Mouse (Mus musculus) liver, adult (tissue): ENCODE data around the gene Atg10.

ENCODE experiments used
- GATA4 ChIP-seq: IDR thresholded peaks from 2 replicates; pipeline ENCODE4 v1.6.1; 2014; ENCODE audit warnings: mild to moderate bottlenecking, low read length; ENCODE audit not compliant: insufficient replicate concordance

Gene Atg10

DNA sequence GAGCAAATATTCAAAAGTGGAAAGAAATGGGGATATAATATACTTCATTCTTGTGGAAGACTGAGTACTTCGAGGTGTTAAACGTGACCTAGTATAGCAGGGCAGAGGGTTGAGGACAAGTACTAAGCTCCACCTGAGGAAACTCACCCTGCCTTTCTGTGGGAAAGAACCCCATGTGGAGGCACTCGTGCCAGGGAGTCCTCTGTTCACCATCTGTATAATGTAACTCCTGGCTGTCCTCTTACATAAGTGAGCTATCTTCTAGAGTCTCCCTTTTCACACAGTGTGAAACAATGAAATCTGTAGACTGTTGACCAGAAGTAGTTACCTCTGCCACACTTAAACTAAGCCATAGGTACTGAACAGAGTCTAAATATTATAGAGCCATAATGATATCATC lies 63.2 kb downstream of the Atg10 start:
- TF ChIP-seq GATA4: no peak

DNA sequence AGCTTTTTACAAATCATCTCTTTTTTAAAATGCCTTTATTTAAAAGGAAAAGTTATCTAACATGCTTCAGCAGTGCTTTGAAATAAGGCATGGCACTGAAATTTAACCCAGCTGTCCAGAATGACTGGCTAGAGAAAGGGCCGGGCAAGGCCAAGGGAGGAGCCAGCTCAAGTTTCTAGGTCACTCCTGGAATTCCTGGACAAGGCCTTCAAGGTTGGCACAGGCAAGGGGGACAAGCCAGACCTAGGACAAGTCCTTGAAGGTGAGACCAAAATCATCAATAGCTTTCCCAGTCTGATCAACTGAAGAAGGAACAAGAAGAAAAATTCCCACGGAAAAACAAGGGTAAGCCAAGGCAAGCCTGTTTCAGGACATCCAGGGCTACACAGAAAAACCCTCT lies 63.9 kb downstream of the Atg10 start:
- no peak for TF ChIP-seq GATA4

DNA sequence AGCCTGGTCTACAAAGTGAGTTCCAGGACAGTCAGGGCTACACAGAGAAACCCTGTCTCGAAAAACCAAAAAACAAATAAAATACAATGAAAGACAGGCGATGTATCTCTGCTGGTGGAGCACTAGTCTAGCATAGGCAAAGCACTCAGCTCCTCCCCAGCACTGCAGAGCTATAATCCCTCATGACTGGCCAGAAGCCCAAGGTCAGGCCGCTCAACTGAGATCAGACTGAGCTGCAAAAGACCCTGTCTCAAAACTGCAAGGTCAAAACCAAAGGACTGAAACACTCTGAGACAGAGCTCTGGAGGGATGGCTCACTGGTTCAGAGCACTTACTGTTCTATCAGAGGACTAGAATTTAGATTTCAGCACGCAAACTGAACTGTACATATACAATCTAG lies 65.8 kb downstream of the Atg10 start:
- no peak for TF ChIP-seq GATA4

DNA sequence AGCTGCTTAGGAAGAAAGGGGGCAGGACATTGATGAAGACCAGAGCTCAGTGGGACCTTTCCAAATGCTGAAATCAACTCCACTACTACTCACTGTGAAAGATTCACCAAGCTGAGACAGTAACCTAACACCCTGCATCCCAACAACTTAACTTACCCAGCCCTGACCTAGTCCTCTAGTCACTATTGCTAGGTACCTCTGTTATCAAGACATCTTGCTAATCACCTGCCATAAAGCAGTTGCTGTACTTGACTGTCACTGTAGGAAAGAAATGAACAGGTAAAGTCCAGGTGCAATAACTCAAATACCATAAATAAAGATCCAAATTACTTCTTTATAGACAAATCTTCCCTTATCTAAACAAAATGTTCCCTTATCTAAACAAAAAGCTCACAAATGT lies 66.3 kb downstream of the Atg10 start:
- no peak for TF ChIP-seq GATA4

DNA sequence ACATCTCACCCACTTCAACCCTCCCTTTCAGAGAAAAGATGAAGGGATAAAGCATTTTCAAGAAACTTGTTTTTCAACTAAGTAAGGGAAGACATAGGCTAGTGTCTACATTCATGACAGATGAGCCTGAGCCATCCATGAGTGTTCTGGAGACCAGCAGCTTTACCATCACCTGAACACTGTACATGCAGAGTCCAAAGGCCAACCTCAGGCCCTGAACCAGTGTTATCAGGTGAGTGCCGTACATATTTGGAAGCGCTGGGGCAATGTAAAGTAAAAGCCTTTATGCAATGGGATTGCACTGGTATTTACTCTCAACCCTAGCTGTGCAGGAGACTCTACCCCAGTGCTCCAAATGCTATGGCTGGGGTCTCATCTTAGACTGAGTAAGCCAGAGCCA lies 66.8 kb downstream of the Atg10 start:
- no peak for TF ChIP-seq GATA4

DNA sequence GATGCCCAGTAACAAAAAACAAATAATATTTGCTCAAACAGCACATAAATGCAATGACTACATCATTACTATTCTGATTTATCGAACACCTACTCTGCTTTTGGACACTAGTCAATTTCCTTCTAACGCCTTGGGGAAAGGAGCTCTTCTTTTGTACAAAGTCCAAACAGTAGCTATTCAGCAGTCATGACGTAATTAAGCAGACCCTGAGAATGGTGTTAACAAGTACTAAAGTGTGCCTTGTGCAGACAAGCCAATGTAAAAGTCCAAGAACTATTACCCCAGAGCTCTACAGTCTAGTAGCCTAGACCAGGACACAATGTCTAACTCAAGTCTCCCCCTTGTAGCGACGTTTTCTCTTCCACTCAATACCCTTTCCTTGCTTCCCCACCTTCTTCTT lies 67.5 kb downstream of the Atg10 start:
- no peak for TF ChIP-seq GATA4

DNA sequence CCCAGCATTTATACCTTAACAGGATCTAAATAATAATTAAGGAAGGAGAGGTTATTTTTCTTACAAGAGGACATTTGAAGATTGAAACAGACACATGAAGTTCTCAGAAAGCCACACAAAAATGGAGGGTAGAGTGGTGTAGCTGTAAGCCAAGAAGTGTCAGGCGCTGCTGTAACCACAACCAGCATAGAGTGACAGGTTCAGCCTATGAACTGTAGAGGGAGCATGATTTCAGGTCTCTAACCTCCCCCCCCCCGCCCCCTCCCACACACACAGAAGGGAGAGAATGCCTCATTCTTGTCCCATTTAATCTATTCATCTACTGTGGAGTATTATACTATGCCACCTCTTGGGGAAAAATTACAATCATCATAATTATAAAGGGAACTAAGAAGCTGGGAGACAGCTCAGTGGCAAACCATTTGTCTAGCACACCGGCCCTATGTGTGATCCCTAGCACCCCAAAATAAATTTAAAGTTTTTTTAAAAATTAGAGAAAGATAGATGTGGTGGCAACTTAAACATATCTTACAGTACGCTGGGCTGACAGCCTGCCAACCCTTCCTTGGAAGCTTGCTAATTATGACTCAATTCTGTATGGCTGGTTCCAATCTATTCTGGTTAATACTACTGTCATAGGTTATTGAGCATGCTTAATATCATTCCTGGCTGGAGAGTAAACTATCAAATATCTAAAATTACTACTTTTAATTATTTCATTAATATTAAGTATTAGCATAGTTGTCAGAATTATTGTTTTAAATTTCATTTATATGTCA lies 68.2 kb downstream of the Atg10 start:
- TF ChIP-seq GATA4: no peak

DNA sequence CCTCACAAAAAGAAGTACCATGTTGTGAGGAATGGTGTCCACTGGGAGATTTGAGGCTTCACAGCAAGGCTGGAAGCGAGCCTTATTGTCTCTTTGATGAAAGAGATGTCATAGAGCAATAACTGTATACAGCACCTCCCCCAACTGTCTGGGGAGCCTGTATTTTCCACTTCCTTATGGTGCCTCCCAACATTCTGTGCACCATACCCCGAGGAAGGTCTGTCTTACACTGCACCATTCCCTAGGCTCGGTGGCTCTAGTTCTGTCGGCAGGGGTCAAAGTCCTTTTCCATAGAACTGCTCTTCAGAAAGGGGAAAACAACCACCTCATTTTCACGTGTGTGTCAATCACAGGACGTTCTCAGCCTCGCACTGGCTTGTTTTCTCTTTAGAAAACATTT lies 69.1 kb downstream of the Atg10 start:
- TF ChIP-seq GATA4: no peak

DNA sequence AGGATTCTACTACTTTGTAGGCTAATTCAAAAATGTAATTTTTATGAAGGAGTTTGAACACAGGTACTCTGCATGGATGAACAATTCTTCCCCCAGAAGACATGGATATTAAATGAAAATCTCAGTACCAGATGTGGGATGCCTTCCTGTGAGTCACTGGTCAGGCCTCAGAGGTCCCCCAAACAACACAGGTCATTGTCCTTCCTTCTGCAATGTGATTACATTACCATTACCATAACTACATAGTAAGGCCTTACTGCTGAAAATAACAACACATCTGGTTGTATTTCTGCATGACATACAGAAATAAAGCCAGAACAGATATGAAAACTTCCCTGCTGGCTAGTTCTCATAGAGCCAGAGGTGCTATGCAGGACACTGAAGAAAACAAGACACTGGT lies 87.4 kb downstream of the Atg10 start:
- no peak for TF ChIP-seq GATA4

DNA sequence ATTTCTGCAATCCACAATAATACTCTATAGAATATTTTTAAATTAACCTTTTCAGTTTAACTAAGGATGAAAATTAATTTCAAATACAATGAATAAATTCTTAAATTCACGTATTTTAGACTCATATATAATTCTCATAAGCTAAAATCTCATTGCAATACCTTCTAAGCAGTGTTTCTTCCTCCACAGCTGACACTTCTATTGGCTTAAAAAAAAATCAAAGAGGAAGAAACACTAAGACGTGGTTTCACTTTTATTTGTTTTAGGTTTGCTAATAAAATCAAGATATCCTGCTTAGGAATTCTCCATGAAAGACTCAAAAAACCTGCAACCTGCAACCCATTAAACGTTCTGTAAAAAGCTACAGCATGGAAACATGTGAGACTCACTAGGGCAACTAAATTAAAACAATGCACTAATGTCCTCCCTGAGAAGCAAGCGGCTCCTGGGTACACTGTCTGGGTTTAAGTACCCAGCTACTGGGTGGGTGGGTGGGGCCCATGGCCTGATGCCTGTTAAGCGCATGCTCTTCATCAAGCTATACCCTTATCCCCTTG lies 90.4 kb downstream of the Atg10 start:
- TF ChIP-seq GATA4: no peak

DNA sequence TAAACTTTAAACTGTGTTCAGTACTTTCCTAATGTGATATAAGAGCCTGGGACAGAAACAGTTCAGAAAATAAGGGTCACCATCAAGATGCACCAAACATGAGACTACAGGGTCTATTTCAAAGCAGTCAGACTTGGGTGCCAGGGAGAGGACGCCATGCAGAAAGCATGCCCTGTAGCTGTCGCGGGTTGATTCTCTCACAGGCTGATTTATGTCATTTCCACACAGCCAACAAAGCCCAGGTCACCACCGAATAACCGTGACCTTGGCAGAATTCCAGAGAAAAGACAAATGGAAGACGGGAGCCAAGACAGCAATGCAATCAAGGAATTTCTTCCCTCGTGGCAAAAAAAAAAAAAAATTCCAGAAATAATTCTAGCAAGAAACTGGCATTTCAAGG lies 94.7 kb downstream of the Atg10 start:
- no peak for TF ChIP-seq GATA4

DNA sequence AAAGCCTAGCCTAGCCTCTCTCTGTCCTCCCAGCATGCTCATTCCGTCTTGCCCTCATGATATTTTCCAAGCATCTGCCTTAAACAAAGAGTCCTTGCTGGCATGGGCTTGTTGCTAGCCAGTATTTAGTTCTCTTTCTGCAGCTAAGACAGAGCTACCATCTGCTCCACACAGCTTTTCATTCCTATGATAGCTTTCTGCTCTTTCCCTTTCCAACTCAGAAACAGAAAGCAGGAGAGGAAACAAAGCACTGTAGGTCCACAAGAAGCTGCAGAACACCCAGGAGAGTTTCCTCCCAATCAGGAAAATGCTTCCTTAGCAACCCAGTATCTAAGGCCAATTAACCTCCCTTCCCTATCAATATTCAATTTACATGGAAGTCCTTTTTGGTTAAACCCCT lies 95.2 kb downstream of the Atg10 start:
- TF ChIP-seq GATA4: no peak

DNA sequence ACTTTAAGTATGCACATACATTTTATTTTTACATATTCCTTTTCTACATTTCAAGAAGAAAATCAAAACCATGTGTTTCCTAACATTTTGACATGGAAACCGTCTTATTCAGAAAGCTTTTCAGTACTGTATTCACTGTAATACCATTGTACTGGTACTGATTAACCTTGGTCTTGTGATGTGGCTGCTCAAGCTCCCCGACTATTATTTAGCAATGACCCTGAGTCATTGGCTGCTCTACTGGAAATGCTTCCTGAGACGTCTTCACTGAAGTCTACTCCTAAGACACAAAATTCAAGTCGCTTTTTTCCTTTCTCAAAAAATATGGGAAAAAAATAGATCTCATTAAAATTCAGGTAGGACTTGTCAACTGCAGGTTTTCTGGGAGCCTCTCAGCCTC lies 105.6 kb downstream of the Atg10 start:
- no peak for TF ChIP-seq GATA4

DNA sequence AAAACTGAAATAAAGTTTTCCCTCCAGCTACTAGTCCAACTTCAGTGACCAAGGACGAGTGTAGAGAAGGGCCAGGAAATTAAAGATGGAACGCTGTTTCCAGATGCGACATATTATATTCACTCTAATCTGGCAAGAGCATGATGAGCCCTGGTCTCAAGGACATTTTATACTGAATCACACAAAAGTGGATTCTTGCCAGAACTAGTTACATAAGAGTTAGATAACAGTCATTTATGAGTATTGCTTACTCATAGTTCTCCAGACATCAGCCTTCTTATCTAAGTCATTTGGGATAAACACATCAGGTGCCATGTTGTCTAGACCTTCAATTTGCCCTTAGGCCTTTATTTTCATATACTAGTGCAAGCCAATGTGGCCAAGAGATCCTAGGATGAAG lies 108.9 kb downstream of the Atg10 start:
- no peak for TF ChIP-seq GATA4

DNA sequence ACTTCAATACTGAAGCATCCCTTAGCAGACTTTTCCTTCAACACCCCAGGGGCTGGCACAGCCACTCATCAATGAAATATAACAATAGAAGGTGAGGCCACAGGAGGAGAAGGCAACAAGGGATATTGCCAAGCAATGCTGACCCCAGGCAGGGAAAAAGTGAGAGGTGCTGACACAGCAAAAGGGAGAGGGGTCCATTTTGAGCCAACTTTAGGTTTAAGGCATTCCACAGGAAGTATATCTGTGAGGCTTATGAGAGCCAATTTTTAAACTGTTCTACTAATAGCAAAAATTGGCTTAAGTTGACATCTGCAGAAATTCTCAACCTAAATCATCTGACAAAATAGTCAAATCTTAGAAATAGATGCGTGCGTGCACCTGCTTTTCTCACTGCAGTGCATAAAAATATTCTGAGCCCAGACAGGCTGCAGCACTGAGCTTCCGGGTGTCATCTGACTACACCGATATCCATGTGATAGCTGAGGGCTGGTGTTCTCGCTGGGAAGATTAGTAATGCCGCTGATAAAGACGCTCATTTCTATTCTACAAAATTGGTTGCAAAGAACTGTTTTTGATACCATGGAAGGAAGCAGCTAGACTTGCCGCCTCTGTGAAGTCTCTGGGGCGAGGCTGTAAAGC lies 116.3 kb downstream of the Atg10 start:
- TF ChIP-seq GATA4: no peak

DNA sequence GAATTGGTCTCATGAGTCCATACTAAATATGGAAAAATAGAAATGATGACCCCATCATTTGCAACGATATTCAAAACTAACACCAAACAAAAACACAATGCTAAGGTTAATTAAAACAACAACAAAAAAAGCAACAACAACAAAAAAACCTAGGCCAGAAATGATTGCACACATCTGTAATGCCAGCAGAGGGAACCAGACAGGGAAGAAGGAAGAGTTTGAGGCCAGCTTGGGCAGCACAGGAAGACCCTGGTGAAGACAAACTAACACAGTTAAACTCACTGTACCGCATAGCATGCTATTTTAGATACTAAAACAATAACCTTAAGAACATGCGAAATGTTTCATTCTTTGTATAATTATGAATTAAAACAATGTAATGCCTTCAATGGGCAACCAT lies 121.5 kb downstream of the Atg10 start:
- no peak for TF ChIP-seq GATA4

DNA sequence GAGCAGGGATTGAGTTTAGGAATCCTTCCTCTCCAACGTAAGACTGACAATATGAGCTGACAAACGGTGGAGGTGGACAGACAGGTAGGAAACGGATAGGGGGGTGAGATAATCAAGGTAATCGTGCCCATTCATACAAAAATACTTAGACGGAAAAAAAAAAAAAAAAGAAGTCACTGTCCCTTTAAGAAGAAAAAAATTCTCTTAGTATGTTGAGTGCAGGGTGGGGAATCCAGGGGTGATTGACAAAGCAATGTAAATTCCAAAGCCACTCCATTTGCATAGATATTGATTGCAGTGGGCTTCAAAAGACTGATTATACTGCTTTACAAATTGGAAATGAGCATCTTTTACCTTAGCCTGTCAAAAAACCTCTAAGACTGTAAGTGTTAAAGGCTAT lies 123.4 kb downstream of the Atg10 start:
- no peak for TF ChIP-seq GATA4
